Mouse (Mus musculus) testis, postnatal 10 days (tissue): ENCODE measurements around the gene Znrd1.

ENCODE experiments used
- DNase-seq: peaks from one replicate; pipeline ENCODE4 v3.0.0; 2021; ENCODE audit warnings: low spot score

The Znrd1 gene

DNA sequence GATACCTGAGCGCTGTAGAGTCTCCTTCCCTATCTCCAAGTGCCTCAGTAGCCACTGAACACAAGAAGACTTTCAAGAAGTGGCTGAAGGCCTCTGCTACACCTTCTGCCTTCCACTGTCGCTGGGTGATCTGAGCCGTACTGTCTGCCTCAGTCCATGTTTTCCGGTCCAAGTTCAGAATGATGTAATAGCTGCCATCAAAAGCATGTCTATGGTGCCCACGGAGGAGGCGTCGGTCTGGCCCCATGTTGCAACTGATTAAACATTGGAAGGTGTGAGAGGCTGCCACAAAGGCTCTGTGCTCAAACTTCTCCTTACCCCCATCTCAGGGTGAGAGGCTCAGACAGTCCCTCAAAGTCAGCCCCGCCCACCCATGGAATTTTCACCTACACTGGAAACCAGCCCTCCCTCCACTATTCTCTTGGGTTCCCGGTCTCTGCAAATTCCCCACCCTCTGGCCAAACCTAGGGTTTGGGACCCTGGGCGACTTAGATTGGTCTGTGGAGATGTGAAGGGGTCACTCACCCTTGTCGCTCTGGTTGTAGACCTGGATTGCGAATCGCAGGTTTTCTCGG is 12.0 kb upstream of the Znrd1 start:
- DNase-seq: no peak

DNA sequence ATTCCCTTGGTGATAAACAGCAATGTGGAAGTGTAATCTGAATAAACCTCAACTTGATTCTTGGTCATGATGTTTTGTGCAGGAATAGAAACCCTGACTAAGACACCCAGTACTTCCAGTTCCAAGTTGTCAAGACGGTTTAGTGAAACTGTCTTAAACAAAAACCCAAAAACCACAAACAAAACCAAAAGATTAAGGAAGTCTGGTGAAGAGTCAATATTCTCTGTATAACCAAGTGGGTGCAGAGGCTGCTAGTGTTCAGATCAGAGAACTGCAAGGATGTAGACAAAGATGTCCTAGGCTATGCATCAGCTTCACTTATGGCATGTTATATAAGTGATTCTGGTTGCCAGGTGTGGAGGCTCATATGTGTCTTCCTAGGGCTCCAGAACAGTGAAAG is 8.5 kb upstream of the Znrd1 start:
- no peak for DNase-seq

DNA sequence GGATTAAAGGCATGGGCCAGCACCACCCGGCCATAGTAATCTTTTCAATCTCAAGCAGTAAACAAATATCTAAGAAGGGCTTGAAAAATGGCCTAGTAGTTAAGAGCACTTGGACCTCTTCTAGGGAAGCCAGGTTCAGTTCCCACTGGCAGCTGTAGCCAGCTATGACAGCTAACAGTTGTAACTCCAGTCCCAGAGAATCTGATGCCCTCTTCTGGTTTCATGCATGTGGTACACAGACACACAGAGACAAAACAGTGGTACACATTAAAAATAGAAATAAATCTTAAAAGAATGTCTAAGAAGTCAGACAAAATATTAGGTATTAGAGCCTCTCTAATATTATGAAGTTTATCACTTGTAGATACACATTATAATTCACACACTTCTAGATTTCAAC is 2.8 kb upstream of the Znrd1 start:
- no peak for DNase-seq

DNA sequence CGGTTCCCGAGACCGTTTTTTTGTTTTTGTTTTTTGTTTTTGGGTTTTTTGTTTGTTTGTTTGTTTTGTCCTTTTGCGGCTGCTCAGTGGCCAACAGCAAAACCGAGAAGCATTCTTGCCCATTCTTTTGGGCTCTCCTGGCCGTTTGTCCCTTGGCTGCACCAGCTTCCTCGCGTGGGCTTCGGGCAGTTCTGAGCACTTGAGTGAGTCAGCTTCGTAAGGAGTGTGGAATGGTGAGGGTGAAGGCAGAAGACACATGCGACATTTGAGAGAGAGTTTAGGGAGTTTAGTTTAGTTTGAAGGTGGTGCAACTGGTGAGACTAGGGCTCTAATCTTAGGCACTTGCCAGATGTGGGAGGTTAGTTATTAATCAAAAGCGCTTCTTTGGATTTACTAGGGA is 525 bp upstream of the Znrd1 start:
- no peak for DNase-seq

DNA sequence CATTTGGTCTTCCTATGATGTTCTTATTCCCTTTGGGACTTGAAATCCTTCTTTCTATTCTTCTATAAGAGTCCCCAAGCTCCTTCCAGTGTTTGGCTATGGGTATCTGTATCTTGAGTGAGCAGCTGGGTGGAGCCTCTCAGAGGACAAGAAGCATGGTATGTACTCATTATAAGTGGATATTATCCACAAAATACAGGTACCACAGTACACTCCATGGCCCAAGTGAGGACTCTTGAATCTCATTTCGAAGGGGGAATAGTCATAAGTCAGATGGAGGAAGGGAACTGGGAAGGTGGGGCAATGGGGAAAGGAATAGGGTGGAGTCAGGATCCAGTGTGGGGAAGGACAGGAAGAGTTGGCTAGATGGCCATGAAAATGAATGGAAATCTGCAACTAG is 5.3 kb downstream of the Znrd1 start:
- no peak for DNase-seq

DNA sequence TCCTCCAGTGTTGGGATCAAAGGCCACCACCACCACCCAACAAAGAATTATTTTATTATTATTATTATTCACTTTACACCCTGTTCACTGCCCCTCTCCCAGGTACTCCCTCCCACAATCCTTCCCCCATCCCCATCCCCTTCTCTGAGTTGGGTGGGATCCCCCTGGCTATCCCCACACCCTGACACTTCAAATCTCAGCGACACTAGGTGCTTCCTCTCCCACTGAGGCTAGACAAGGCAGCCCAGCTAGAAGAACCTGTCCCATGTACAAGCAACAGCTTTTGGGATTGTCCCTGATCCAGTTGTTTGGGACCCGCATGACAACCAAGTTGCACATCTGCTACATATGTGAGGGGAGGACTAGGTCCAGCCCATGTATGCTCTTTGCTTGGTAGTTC is 5.7 kb downstream of the Znrd1 start:
- DNase-seq: no peak

DNA sequence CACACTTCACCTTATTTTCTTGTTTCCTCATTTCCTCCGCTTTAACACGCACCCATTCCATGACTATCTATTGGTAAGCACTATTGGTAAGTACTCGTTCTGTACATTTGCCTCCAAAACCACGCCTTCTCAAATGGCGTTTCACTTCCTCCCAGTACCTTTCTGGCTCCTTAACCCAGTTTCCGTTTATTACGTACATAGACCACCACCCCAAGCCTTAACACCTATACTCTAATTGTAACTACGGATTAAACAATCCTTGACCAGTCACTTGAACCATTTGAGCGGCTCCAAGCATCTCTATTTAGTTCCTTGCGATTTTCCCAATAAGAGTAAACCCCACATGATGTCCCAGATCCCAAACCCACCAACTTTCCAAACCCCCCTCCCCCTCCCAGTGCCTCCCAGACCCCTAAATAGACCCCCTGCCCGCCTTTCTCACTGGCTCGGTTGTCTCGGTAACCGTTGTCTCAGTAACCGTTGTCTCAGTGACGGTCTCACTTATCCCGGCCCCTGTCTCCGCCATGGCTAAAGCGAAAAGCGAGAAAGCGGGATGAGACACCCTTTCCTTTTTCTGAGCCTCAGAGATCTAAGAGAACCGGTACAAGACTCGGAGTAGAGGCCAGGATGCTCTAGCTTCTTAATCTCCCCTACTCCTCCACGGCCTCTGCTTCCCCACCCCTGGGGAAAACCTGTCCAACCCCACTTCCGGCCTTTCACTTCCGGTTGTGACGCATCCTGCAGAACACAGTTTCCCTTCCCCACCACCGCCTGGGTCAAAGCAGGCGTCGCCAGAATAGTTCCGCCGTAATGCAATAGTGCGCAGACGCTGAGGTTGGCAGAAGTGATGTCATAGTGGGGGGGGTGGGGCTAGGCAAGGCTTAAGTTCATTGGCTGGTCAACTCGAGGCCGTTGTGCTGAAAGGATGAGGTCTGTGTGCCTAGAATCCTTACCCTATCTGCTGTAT is 7.1 kb downstream of the Znrd1 start, which contains the start of gene Ppp1r11:
Ppp1r11 (minus strand) TSS at position 761 of the 967 bp plus-strand sequence.
- DNase-seq: peak; percentile 93

DNA sequence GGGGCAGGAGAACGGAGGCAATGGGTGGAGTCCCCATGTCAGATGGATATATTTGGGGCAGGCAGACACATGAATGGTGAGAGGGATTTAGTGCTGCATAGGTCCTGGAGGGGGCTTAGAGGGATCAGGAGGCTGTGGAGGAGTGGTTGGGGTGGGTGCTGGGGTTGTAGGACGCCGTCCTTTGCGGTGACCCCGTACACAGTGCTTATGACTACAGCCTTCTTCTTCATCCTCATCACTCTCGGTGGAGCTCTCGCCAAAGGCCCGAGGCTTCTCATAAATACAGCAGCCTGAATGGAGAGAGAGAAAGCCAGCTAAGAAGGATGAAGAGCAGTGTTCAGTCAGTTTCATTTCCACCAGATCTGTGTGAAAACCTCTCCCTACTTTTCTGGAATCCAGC is 9.1 kb downstream of the Znrd1 start:
- no peak for DNase-seq

DNA sequence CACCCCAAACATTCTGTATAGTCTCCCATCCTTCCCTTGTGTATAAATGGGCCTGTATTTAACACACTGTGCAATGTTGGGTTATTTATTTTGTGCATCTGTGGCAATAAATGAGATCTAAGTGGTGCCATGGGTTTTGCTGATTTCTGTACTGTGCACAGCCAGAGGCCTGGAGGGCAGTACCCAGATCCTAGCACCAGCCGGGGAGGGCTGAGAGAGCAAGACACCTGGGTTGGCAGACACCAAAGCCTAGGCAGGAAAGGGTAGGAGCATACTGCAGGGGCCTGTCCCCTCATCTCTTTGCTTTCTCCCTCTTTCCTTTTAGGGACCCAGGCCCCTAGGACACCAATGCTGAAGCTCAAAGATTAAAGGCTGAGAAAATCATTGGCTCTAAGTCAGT is 10.1 kb downstream of the Znrd1 start:
- no peak for DNase-seq

DNA sequence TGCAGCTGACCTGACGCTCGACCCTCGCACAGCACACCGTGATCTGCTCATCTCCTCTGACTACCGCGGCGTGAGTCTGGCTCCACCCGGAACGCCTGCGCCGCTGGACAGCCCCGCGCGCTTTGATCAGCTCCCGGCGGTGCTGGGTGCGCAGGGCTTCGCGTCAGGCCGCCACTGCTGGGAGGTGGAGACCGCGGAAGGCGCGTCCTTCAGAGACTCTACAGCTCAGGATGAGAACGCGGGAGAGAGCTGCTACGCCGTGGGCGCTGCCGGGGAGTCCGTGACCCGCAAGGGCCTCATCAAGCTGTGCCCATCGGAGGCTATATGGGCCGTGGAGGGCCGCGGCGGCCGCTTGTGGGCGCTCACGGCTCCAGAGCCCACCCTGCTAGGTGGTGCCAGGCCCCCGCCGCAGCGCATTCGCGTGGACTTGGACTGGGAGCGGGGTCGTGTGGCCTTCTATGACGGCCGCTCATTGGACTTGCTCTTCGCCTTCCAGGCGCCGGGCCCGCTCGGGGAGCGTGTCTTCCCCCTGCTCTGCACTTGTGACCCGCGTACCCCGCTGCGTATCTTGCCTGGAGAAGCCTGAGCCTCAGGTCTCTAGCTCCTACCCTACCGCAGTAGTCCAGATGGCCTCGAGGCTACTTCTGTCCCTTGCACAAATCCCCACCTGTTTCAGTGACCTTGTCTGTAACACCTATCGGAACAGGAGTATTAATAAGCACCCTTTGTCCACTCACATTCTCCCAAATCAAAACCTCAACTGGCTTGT is 11.1 kb downstream of the Znrd1 start:
- peak; percentile 66 for DNase-seq

DNA sequence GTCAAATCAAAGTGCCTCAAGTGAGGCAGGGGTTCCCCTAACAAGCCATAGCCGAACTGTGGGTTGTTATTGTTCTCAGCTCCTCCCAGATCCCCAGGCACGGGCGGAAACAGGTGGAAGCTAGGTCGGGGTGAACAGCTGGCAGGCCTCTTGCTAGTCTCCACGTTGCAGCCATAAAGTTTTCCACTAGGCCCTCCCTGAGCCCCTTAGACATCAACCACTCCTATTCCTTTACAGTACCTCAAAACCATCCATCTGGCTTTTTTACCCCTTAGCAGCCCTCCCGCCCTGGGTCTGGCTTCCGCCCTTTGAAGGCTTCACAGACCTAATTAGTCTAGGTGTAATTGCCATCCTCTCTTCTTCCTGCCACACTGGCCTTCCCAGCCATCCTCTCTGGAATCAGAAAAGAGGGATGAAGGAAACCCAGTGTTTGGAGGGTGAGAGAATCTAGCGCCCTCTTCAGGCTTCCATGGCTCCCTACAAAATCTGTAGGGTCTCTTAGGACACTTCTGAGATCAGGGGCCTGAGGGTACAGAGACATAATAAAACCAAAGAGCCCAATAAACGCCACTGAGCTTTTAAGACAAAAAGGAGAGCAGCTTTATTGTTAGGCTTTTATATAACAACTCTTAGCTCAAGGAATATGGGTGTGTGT is 14.1 kb downstream of the Znrd1 start:
- DNase-seq: no peak

DNA sequence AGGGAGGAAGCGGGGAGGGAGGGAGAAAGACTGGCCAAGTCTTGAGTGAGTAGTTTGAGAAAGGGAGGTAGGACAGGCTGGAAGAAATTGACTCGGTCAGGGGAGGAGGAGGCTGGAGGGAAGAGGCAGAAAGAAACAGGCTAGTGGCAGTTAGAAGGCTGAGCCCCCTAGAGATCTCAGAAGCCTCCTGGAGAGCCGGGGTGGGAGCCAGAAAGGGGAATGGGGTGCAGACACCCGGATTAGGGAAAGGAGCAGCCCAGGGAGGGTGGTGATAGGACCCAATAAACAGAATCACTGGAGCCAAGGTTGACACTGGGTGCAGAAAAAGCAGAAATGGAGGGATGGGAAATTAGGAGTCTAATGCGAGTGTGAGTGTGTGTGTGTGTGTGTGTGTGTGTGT is 14.7 kb downstream of the Znrd1 start:
- DNase-seq: no peak

DNA sequence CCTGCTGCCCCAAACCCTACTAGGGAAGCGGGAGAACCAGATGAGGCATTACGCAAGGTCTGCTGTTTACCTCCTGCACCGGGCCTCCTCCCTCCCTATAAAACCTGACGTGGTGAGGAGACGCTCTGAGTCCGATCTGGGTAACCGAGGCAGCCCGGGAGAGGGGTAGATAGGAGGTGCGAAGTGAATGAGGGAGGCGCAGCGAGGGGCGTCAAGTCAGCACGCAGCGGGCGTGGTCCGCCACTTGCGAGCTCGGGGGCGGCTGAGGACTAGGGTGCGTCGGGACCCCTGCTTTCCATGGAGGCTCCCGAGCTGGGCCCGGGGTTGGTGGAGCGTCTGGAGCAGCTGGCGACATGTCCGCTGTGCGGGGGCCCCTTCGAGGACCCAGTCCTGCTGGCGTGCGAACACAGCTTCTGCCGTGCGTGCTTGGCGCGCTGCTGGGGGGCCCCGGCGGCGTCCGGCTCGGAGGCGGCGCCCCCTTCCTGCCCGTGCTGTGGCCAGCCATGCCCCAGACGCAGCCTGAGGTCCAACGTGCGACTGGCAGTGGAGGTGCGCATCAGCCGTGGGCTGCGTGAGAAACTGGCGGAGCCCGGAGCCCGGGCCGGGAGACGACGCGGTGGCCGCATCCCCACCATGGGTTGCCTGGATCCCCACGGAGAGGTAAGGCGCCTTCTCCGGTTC is 15.4 kb downstream of the Znrd1 start, which contains the start of gene Rnf39:
Rnf39 (plus strand) TSS at position 128 of the 681 bp plus-strand sequence.
- DNase-seq: peak; percentile 55

DNA sequence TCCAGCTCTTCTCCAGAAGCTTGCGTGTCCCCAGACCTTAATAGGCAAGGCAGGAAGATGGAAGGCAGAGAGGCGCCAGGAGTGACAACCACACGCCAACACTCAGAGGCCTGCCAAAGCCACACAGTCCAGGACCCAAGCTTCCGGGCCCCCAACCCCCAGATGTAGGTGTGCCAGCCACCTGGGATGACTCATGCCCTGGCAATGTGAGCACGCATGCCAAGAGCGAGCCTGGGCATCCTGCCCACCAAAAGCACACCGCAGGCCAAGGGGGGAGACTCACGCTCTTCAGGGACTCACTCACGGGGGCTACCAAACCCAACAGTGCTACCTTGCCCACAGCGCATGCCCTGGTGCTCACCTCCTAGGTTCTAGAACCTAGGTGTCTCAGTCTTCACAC is 16.0 kb downstream of the Znrd1 start:
- DNase-seq: peak; percentile 62

DNA sequence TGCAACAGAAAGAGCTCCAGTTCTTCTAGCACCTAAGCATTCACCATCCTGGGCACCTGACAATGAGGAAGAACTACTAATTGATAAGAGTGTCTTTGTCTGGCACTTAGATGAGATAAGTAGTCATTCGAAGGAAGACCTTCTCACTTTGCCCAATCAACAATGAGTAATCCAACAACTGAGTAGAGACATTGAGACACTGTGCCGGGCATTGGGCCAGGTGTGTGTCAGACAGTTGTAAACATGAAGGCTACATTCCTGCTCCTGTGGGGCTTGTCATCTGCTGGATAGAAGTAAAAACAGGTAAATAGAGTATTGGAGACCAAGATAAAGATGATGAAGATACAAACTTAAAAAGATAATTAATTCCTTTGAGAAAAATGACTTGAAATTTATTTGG is 20.3 kb downstream of the Znrd1 start:
- DNase-seq: no peak

DNA sequence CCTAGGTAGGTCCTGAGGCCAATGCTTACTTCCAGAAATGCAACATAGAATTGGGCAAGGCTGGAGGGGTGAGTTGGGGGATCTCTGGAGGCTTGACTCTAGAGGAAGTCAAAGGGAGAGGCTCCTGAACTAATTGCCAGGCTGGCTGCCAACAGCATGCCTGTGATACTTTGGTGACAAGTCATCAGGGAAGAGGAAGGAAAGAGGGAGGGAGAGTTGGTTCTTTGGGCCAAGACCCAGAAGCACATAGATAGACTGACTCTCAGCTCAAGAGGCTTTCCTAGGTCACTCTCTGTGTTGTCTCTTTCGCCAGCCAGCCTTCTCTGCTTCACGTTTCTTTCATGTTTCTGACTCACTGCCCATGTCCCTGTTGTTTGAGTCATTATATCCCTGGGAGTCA is 26.6 kb downstream of the Znrd1 start:
- no peak for DNase-seq

DNA sequence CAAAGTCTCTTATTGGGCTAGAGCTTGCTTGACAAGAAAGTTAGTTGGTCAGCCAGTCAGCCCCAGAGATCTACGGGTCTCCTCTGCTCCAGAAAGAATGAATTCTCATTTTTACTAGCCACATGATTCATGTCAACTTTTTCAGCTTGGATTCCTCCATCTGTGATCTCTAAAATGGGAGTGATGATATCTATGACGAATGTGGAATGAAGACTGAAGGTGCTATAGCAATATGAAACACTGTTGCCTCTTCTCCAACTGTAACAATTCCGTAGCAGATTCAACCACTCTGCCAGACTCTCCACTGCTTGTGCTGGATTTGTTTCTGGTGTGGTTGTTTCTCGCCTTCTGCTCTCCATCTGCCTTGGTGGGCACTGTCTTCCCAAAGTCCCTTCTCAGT is 27.2 kb downstream of the Znrd1 start:
- no peak for DNase-seq

DNA sequence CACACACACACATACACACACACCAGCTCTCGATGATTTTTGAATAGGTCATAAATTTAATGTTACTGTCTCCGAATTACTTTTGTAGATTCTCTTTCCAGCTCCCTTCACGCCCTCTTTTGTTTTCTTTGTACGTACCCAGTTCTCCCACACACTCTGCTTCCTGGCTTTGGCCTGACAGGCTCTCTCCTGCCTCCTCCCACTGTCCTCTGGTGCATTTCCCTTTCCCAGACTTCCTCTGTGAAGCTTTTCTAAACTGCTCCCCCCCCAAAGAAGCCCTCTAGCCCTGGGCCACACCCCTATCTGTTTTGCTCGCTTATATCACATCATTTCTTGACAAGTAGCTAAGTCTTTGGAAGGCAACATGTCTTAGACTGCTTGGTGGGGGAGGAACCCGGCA is 28.1 kb downstream of the Znrd1 start:
- DNase-seq: no peak

DNA sequence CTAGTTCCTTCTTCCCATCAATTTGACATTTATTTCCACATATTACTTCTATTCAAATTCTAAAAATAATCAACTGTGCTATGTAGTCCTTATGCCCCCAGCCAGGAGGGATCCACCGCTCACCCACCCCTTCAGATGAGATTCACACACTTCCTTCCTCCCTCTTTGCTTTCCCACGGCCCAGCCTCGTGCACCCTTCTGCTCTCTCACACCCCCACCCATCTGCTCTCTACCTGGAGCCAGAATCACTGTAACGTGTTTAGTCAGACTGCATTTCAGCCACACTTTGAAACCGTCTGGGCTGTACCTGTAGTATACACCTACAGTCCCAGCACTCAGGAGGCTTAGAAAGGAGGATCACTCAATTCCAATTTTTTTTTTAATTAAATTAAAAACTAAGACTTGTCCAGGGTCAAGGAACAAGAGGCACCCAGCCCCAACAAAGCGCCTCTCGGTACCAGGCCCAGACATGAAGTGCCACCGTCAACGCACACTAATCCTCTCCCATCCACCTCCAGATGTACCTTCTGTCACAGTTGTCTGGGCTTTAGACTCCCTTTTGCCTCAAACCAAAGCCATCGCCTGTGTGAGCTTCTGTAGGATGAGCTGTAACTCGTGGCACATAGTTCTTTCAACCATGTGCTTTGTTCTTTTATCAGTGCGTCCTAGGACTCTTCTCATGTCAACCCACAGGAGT is 29.0 kb downstream of the Znrd1 start:
- no peak for DNase-seq

DNA sequence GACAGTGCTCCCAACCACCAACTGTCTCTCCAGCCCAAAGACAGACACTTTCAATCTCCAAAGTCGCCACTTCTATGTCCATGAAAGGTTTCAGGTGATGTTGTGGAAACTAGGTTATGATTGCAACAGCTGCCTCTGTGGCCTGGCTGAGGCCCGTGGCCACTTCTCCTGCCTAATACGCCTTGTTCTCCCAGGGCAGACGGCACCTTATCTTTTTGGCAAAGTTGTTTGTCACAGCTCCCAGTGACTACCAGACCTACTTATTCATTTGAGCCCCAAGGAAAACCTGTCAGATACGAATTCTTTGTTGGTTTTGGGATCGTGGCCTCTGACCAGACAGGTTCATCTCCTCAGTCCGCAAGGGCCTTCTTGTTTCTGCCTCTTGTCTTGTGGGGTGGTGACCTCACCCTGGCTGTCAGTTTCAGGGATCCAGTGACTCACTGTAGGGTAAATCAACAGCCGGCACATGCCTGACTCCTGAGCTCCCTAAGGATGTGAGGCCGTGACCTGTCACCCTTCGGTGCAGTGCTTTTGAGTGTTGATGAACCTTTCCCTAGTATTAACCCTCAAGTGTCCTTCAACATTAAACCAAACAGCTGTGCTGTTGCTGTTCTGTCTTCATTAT is 30.8 kb downstream of the Znrd1 start:
- DNase-seq: no peak

DNA sequence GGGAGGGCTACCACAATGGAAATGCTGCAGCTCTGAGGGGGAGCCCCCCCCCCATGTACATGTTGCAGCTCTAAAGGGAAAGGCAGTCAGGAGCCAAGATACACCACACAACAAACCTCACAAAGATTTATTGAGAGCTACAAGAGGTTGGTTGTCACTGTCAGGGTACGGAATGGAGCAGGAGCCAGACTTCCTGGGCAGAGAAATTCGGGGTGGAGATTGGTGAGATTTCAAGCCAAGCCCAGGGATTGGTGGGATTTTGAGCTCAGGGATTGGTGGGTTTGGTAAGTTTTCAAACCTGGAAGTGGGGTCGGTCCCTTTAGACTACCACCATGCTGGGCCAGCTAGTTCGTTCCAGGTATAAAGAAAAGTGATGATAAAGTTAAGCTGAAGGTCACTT is 34.9 kb downstream of the Znrd1 start:
- no peak for DNase-seq
